In genomic region chr2:155133977-155134860, GRCm38 (mm10) we compare ENCODE assay signal across 8 mouse cellular contexts. TPM values are rescaled to one million over a fixed set of nuclear protein-coding genes. Genes with fewer than 3 reads are reported as not detected.
DNase-seq lines count a peak whose midpoint lies in the region; ATAC-seq and TF ChIP-seq lines count a peak whose summit lies in the region.

No protein-coding gene starts in this region.

- H3K9ac ChIP-seq in hindbrain, postnatal 0 days (replicated peaks; ENCODE audit: low read length): peak overlapping the region; percentile 95

- no peak for TF ChIP-seq CTCF in layer of hippocampus, adult 2 months (conservative IDR thresholded peaks at IDR 0.05)
- no peak for TF ChIP-seq CTCF in hindbrain, postnatal 0 days (IDR thresholded peaks at IDR 0.05; ENCODE audit: low read depth)

- 1% methylated on average over 12 of the region's 18 CpGs for WGBS in hindbrain, postnatal 0 days

- intact Hi-C loops in left cerebral cortex, postnatal 10 days (cut with DNase I): loop anchor here (5.0 kb wide), 1 partner anchor 52 kb away; no protein-coding TSS in a partner anchor

- DNase-seq in layer of hippocampus, adult 2 months (ENCODE audit: low spot score in 2 of 2): peak in 1 of 2 experiments; percentile 12
- no peak for DNase-seq in layer of hippocampus, adult 9-11 months
- peak; percentile 28 for DNase-seq in MEL-GATA-1-ER (ENCODE audit: extremely low read depth, low read depth)
- DNase-seq in hindbrain, postnatal 0 days (ENCODE audit: low spot score): peak; percentile 16
- peak; percentile 60 for DNase-seq in testis, postnatal 10 days (ENCODE audit: low spot score)
- DNase-seq in left cerebral cortex, postnatal 10 days (ENCODE audit: extremely low spot score in 1 of 2, low spot score in 2 of 2): no peak

- peak; percentile 34; the same call in 1 of the 2 replicates for ATAC-seq in hindbrain, postnatal 0 days
- ATAC-seq in megakaryocyte-erythroid progenitor cell, adult 5-6 weeks (replicated peaks; ENCODE audit: low FRiP score, low TSS enrichment, poor library complexity, severe bottlenecking): 0 out of 2 replicates have a peak, but pooled peaks have one; percentile 30

- H3K27me3 ChIP-seq in erythroblast, embryonic 14.5 days (ENCODE audit: control insufficient read depth): no peaks in the 10 kb centered on the region
- H3K27me3 ChIP-seq in hindbrain, postnatal 0 days (ENCODE audit: insufficient read depth, low read length): no peaks in the 10 kb centered on the region

- peak overlapping the region; percentile 99 for H3K27ac ChIP-seq in layer of hippocampus, adult 2 months
- H3K27ac ChIP-seq in hindbrain, postnatal 0 days: peak overlapping the region; percentile 92

- peak overlapping the region; percentile 66 for H3K4me2 ChIP-seq in hindbrain, postnatal 0 days (ENCODE audit: low read depth, low read length)

- H3K4me3 ChIP-seq in layer of hippocampus, adult 2 months: peak overlapping the region; percentile 91
- H3K4me3 ChIP-seq in erythroblast, embryonic 14.5 days (replicated peaks): peak overlapping the region; percentile 77
- peak overlapping the region; percentile 91 for H3K4me3 ChIP-seq in hindbrain, postnatal 0 days (ENCODE audit: low read length)

- peaks cover 36% of the 10 kb centered on the region for H3K4me1 ChIP-seq in erythroblast, embryonic 14.5 days (ENCODE audit: control insufficient read depth)
- peaks cover 9% of the 10 kb centered on the region for H3K4me1 ChIP-seq in hindbrain, postnatal 0 days (ENCODE audit: insufficient read depth, low read length)

- no peaks in the 10 kb centered on the region for H3K9me3 ChIP-seq in erythroblast, embryonic 14.5 days (ENCODE audit: control insufficient read depth, low read length)
- no peaks in the 10 kb centered on the region for H3K9me3 ChIP-seq in hindbrain, postnatal 0 days (ENCODE audit: low read length)

- peaks cover 17% of the 10 kb centered on the region for H3K36me3 ChIP-seq in erythroblast, embryonic 14.5 days (ENCODE audit: control insufficient read depth)
- H3K36me3 ChIP-seq in hindbrain, postnatal 0 days (ENCODE audit: insufficient read depth, low read length): peaks cover 12% of the 10 kb centered on the region; the same call in 1 of the 2 replicates

RNA-seq across cellular contexts. Expression of gene Itch, which starts 0.9 kb away (rescaled TPM):
- total RNA-seq in layer of hippocampus, adult 2 months (2021): 10 to 100 TPM; 58.7 to 60.1 TPM
- 0.06 TPM in 2 replicates for polyA plus RNA-seq in erythroblast, embryonic 14.5 days (2012)
- 31.4 and 32.5 TPM in 2 replicates for total RNA-seq in hindbrain, postnatal 0 days (2014; rRNA removed)
- 22.2 and 22.5 TPM in 2 replicates for polyA plus RNA-seq in hindbrain, postnatal 0 days (2015; fragmentation: Nextera tagmentation; extraction: Ambion mirVana)
- 30.4 and 39.4 TPM in 2 replicates for total RNA-seq in megakaryocyte-erythroid progenitor cell, adult 5-6 weeks (2014; fragmentation: Nextera tagmentation)
- 41.1 and 47.2 TPM in 2 replicates for total RNA-seq in megakaryocyte-erythroid progenitor cell, adult 5-6 weeks (2017)
- 10 to 100 TPM; 35.2 to 35.3 TPM for total RNA-seq in left cerebral cortex, postnatal 10 days (2021)

RNA-seq across cellular contexts. Expression of gene Ahcy, which starts 59.9 kb away (rescaled TPM):
- 10 to 100 TPM; 14.6 to 16.2 TPM for total RNA-seq in layer of hippocampus, adult 2 months (2021)
- polyA plus RNA-seq in erythroblast, embryonic 14.5 days (2012): 0.48 and 0.59 TPM in 2 replicates
- total RNA-seq in hindbrain, postnatal 0 days (2014; rRNA removed): 62.3 and 68.0 TPM in 2 replicates
- 29.6 and 31.1 TPM in 2 replicates for polyA plus RNA-seq in hindbrain, postnatal 0 days (2015; fragmentation: Nextera tagmentation; extraction: Ambion mirVana)
- total RNA-seq in megakaryocyte-erythroid progenitor cell, adult 5-6 weeks (2014; fragmentation: Nextera tagmentation): 190 and 191 TPM in 2 replicates
- total RNA-seq in megakaryocyte-erythroid progenitor cell, adult 5-6 weeks (2017): 97.0 and 141 TPM in 2 replicates
- total RNA-seq in left cerebral cortex, postnatal 10 days (2021): 10 to 100 TPM; 14.0 to 14.8 TPM

Comparison
In these comparisons a context has a peak if more than half of its experiments do, and no peak if none do; other contexts are left out.
1. DNase-seq: peak in MEL-GATA-1-ER (single experiment), hindbrain, postnatal 0 days (single experiment) and testis, postnatal 10 days (single experiment); none in layer of hippocampus, adult 9-11 months (single experiment) and left cerebral cortex, postnatal 10 days (0 of 2).
2. Peak in every context shown above with its lines, with median percentiles within 50 percentile points of each other: H3K4me3 ChIP-seq.